Mouse (Mus musculus) cerebellum, adult 2 months (tissue): ENCODE measurements at regions not wholly inside any gene's neighbourhood (a gene's known extent, or its start where the extent isn't known, plus 50 kb on each side); places are given as distances from the start of the nearest gene placed in this dataset.

Experiments used
- DNase-seq, 2 experiments: peaks; one replicate each; pipeline ENCODE4 v3.0.0; 2021
- H3K27ac ChIP-seq: fragments of 200-500 bp; 2 replicates; pipeline ENCODE4 v1.5.1; 2012; ENCODE audit warnings: low read length, control low read depth, inconsistent platforms; ENCODE audit not compliant: insufficient read depth
- H3K27me3 ChIP-seq: fragments of 200-500 bp; 2 replicates; pipeline ENCODE4 v1.6.1; 2012; ENCODE audit warnings: inconsistent platforms, mild to moderate bottlenecking, low read length, moderate library complexity; ENCODE audit not compliant: control insufficient read depth, insufficient read depth
- H3K4me1 ChIP-seq: fragments of 200-500 bp; 2 replicates; pipeline ENCODE4 v1.6.1; 2011; ENCODE audit warnings: low read length; ENCODE audit not compliant: control insufficient read depth, insufficient read depth
- H3K4me3 ChIP-seq: fragments of 200-500 bp; replicated peaks from 2 replicates; pipeline ENCODE3; 2011; ENCODE audit warnings: mild to moderate bottlenecking, low read depth, low read length, control low read depth; ENCODE audit not compliant: insufficient read depth
- CTCF ChIP-seq: fragments of 200-500 bp; IDR thresholded peaks from 2 replicates; pipeline ENCODE4 v1.5.1; 2011; ENCODE audit warnings: low read depth, mild to moderate bottlenecking, control low read depth, low read length, moderate library complexity, borderline replicate concordance; ENCODE audit not compliant: insufficient read depth
- POLR2A ChIP-seq: fragments of 200-500 bp; IDR thresholded peaks from 2 replicates; pipeline ENCODE4 v1.6.1; 2011; ENCODE audit warnings: low read length, control low read depth, borderline replicate concordance; ENCODE audit not compliant: insufficient read depth
- WGBS: fragments of 180-500 bp; shearing (Covaris S2); methylation state at CpG from one replicate; pipeline ENCODE4 v1.1.7; 2018; 5-methylcytosine and 5-hydroxymethylcytosine counted together

DNA sequence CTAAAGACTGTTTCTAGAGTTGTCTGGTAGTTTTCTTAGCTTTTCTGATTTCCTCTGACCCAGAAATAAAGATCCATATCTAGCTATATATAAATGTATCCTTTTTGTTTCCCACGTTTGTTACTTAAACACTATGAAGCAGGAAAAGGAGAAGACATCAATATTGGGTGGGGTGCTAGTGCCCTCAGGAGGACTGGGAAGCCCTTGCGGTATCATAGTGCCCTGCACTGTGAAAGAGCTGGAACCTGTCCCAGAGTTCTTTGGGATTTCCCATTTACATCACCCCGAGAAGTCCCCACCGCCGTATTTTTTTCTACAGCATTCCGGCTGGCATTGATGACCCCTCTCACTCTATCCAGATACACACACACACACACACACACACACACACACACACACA, 119.3 kb upstream of the Hmgn3 start:
- WGBS = 49% methylated on average over 6 of the region's 6 CpGs
- DNase-seq = no peak
- no peak for TF ChIP-seq POLR2A
- TF ChIP-seq CTCF = no peak
- no peak overlapping the region for H3K4me3 ChIP-seq
- H3K27me3 ChIP-seq = no peaks in the 10 kb centered on the region
- no peak overlapping the region for H3K27ac ChIP-seq
- no peaks in the 10 kb centered on the region for H3K4me1 ChIP-seq

DNA sequence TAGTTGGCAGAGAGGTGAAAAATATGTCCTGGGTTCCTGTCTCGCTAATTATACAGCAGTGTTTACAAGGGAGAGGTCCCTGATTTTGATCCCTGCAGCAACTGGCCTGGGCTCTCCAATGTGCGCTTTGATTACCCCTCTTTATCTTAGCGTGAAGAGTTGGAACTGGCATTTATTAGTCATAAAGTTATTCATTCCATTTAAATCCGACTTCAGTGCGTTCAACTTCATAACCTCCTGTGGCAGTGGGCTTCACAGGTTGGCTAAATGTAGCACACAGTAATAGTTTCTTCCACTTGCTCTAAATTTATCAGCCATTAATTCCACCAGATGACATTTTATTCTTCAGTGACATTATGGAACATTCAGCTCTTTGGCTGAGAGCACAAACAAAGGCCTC, 113.0 kb upstream of the Hmgn3 start:
- TF ChIP-seq CTCF (no peak), POLR2A (no peak)
- no peak overlapping the region for H3K4me3 ChIP-seq
- no peaks in the 10 kb centered on the region; the same call in 1 of the 2 replicates for H3K4me1 ChIP-seq
- H3K27me3 ChIP-seq = no peaks in the 10 kb centered on the region
- no peak for DNase-seq
- no peak overlapping the region for H3K27ac ChIP-seq
- WGBS = 54% methylated on average over 5 of the region's 5 CpGs

DNA sequence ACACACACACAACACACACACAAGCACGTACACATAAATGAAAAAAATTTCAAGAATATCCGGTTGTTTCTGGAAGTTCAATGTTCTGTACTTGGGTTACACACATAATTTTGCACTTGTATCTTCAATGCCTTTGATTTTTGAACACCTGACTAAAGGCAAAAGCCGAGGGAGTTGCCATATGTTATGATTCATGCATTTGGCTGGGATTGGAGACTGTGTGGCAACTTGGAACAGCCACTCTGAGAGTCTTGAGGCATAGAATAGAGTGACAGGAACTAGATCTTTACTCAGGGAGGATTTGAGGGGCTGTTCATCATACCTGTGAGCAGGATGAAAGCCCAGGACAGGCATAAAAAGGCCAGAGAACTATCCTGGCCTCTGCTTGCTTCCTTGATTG, 112.5 kb upstream of the Hmgn3 start:
- no peak overlapping the region for H3K27ac ChIP-seq
- H3K4me1 ChIP-seq = no peaks in the 10 kb centered on the region; the same call in 1 of the 2 replicates
- WGBS = 66% methylated on average over 3 of the region's 3 CpGs
- peak in 1 of 2 experiments; percentile 49 for DNase-seq
- H3K4me3 ChIP-seq = no peak overlapping the region
- no peak for TF ChIP-seq CTCF
- no peaks in the 10 kb centered on the region for H3K27me3 ChIP-seq

DNA sequence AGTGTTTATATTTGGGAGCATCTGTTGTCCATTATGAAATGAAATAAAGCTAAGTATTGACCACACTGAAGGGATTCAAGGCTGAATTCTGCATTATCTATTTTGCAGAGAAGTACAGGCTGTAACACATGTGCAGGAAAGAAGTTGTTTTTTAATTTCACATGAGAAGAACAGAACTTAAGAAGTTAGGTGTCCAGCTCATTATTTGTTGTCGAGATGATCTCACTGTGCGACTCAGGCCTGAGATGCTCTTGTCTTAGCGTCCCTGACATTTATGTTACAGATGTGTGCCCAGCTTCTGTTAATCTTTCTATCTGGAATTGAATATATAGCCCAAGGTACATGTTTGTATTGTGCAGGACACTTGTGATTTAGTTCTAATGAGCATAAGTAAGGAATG, 112.0 kb upstream of the Hmgn3 start:
- WGBS = 76% methylated on average over 3 of the region's 3 CpGs
- TF ChIP-seq POLR2A (no peak), CTCF (no peak)
- peak in 1 of 2 experiments; percentile 12 for DNase-seq
- H3K4me3 ChIP-seq = no peak overlapping the region
- H3K27ac ChIP-seq = no peak overlapping the region
- H3K4me1 ChIP-seq = no peaks in the 10 kb centered on the region; the same call in 1 of the 2 replicates
- H3K27me3 ChIP-seq = no peaks in the 10 kb centered on the region

DNA sequence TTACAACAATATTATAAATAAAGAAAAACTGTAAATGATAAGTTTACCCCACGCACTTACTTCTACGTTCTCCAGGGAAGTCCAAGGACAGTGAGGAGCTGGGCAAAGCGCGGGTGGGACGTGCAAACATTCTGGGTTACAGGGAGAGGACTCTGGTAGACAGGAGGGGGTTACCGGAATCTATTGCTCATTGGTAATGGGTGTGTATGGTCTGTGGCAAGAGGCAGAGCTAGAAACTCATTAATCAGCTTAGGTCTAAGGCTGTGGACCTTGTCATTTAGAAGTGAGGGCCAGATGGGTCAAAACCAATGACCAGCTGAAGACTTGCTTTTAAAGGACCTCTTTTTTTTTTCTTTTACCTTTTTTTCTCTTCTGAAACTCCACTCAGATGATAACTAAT, 107.9 kb upstream of the Hmgn3 start:
- no peak for DNase-seq
- no peaks in the 10 kb centered on the region for H3K27me3 ChIP-seq
- 94% methylated on average over 6 of the region's 6 CpGs for WGBS
- no peak overlapping the region for H3K27ac ChIP-seq
- no peak overlapping the region for H3K4me3 ChIP-seq
- TF ChIP-seq POLR2A (no peak), CTCF (no peak)
- H3K4me1 ChIP-seq = no peaks in the 10 kb centered on the region; the same call in 1 of the 2 replicates

DNA sequence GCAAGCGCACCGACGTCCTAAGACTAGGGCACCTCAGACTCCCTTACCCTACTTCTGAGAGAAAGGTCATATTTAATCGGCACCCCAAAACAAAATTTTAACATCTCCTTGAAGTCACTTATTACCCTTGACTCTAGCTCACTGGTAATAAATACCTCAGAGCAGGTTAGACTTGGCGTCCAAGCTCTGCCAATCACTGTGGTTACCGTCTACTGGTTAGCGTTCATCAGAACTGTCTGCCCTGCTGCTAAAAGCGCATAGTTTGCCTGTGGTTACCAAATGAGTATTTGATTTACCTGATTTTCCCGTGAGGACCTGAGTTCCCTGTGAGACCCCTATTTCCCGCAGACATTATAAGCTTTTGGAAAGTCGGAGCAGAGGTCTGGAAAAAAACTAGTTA, 107.3 kb upstream of the Hmgn3 start:
- Histone ChIP-seq H3K27me3 (no peaks in the 10 kb centered on the region), H3K4me3 (no peak overlapping the region), H3K4me1 (no peaks in the 10 kb centered on the region; the same call in 1 of the 2 replicates), H3K27ac (no peak overlapping the region)
- no peak for TF ChIP-seq POLR2A
- TF ChIP-seq CTCF = no peak
- no peak for DNase-seq
- 94% methylated on average over 11 of the region's 11 CpGs for WGBS

DNA sequence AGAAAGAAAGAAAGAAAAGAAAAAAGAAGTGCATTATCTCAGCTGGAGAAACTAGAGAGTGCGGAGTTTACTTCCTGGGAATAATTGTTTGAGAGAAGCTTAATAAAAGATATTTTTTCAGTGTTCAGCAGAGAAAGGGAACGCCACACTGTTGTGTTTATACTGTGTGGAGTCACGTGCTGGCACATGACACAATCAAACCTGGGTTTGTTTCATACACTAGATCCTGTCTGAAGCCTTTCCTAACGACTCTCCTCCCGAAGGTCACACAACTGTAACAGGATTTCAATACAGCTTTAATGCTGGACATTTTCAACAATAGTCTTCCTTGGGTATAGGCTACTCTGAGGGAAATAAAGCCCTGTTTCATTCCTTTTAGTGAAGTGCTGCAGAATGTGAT, 105.3 kb upstream of the Hmgn3 start:
- Histone ChIP-seq H3K4me3 (no peak overlapping the region), H3K27ac (no peak overlapping the region), H3K27me3 (no peaks in the 10 kb centered on the region), H3K4me1 (no peaks in the 10 kb centered on the region)
- no peak for TF ChIP-seq POLR2A
- no peak for TF ChIP-seq CTCF
- DNase-seq = no peak
- WGBS = 77% methylated on average over 5 of the region's 5 CpGs

DNA sequence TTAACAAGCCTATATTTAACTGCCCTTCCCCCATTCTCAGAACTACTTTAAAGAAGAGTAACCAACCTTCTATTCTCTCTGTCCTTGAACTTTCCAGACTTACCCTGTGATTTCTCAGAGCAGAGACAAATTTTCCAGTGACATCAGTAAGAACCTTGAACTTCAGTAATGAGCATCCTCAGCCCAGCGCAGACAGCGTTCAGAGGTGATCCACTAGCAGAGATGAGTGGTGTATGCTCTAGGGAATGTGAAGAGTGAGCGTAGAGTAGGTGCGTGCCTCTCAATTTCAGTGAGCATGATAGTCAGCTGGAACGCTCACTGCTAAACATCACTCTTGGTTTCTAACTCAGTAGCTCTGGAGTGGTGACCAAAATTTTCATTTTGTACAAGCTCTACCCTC, 103.4 kb upstream of the Hmgn3 start:
- H3K4me3 ChIP-seq = no peak overlapping the region

DNA sequence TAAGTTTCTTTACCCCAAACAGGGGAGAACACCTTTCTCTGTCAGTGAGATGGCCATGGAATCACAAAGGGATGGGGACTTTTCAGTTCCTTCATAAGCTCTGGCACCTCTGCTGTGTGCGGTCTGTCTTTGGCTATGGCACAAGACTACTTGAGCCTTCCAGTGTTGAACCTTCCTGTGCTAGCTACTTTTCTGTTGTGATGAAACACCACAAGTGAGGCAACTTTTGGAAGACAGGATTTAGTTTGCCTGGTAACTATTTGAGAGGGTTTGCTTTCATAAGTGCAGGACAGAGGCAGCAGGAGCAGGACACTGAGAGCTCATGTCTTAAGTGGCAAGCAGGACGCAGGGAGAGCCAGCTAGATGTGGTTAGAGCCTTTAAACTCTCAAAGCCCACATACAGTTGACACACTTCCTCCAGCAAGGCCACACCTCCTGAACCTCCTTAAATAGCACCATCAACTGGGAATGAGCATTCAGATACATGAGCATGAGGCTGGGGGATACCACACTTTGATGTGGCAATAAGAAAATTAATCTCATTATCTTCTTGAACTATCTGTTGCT, 101.8 kb upstream of the Hmgn3 start:
- H3K4me3 ChIP-seq = no peak overlapping the region
- no peak for DNase-seq
- no peaks in the 10 kb centered on the region for H3K4me1 ChIP-seq
- TF ChIP-seq CTCF (no peak), POLR2A (no peak)
- 88% methylated on average over 2 of the region's 2 CpGs for WGBS
- H3K27ac ChIP-seq = no peak overlapping the region
- H3K27me3 ChIP-seq = no peaks in the 10 kb centered on the region

More for the DNA sequence above, 103.4 kb upstream of the Hmgn3 start:
- Histone ChIP-seq H3K27ac (no peak overlapping the region), H3K27me3 (no peaks in the 10 kb centered on the region), H3K4me1 (no peaks in the 10 kb centered on the region)
- TF ChIP-seq CTCF (no peak), POLR2A (no peak)
- DNase-seq = no peak
- WGBS = 95% methylated on average over 5 of the region's 5 CpGs
